Mouse (Mus musculus) ovary, postnatal 10 days (tissue): ENCODE measurements around the gene Gm7145.
"Not testable (repeated sequence)": the region's sequence is repeated elsewhere in the genome, so short reads cannot be mapped to it uniquely, and the experiment has no call there.

ENCODE experiments used
- DNase-seq: peaks from one replicate; pipeline ENCODE4 v3.0.0; 2022; ENCODE audit warnings: low spot score

Gm7145 gene

GRCm38 (mm10) chr1:117965639-117966038 lies at the start of gene Gm7145:
Gene Gm7145 (plus strand): TSS chr1:117965939.
- no peak for DNase-seq

- DNase-seq, result not testable (repeated sequence)
Measured at GRCm38 (mm10) chr1:117927715-117928114, 38.0 kb upstream of the Gm7145 start, which contains the start of gene Gm28168. Gene Gm28168 (plus strand): TSS chr1:117928015.

GRCm38 (mm10) chr1:118003876-118004275 lies 38.1 kb downstream of the Gm7145 start:
- not testable (repeated sequence) for DNase-seq

DNA sequence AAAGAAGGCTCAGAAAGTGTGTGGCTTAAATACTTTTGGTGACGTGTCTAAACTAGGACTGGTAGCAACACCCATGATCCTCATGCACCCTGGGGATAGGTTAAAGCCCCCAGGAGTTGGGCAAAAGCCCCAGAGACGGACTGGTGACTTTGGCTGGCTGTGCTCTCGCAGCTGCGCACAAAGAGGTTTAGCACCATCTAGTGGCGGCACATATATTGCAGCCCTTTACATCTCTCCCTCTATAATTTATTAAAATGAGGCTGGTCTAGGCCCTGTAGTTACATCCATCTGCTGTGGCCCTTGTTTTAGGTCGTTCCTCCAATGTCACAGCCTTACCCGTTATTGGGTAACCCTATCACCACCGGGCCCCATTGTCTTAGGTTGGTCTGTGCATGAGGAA lies 47.0 kb downstream of the Gm7145 start:
- DNase-seq, result not testable (repeated sequence)
